Mouse (Mus musculus) testis, adult 2 months (tissue): ENCODE results near the gene Mpped1. TPM values are rescaled to one million over a fixed set of nuclear protein-coding genes. Genes with fewer than 3 reads are reported as not detected.

Source experiments
- H3K27ac ChIP-seq: fragments of 200-500 bp; 2 replicates; pipeline ENCODE4 v1.5.1; 2012; ENCODE audit warnings: low read depth, low read length; ENCODE audit not compliant: control insufficient read depth, insufficient read depth
- H3K27me3 ChIP-seq: fragments of 200-500 bp; 2 replicates; pipeline ENCODE4 v1.6.1; 2012; ENCODE audit warnings: mild to moderate bottlenecking, low read length, moderate library complexity; ENCODE audit not compliant: control insufficient read depth, insufficient read depth
- H3K36me3 ChIP-seq: fragments of 200-500 bp; 2 replicates; pipeline ENCODE4 v1.6.1; 2012; ENCODE audit warnings: mild to moderate bottlenecking, low read length; ENCODE audit not compliant: control insufficient read depth, insufficient read depth
- H3K4me1 ChIP-seq: fragments of 200-500 bp; 2 replicates; pipeline ENCODE4 v1.6.1; 2012; ENCODE audit warnings: low read length; ENCODE audit not compliant: control insufficient read depth, insufficient read depth
- H3K4me3 ChIP-seq: fragments of 200-500 bp; 2 replicates; pipeline ENCODE4 v1.5.1; 2012; ENCODE audit warnings: low read depth, mild to moderate bottlenecking, low read length, moderate library complexity, mixed read lengths; ENCODE audit not compliant: control insufficient read depth
- CTCF ChIP-seq: fragments of 200-500 bp; IDR thresholded peaks from 2 replicates; pipeline ENCODE4 v1.5.1; 2012; ENCODE audit warnings: low read depth, mild to moderate bottlenecking, inconsistent platforms, low read length, moderate library complexity; ENCODE audit not compliant: control insufficient read depth, insufficient read depth, insufficient replicate concordance
- POLR2A ChIP-seq: fragments of 200-500 bp; IDR thresholded peaks from 2 replicates; pipeline ENCODE4 v1.6.1; 2012; ENCODE audit warnings: low read depth, mild to moderate bottlenecking, inconsistent platforms, low read length, moderate library complexity; ENCODE audit not compliant: control insufficient read depth
- polyA plus RNA-seq: library from polyadenylated mRNA; depleted of rRNA; stranded (reverse); fragments of >200 nt; gene quantifications from 2 replicates; pipeline ENCODE4 v1.2.3, GENCODE M21; 2012

The Mpped1 gene
- polyA plus RNA-seq, 1 experiment, result 5.6 TPM

DNA sequence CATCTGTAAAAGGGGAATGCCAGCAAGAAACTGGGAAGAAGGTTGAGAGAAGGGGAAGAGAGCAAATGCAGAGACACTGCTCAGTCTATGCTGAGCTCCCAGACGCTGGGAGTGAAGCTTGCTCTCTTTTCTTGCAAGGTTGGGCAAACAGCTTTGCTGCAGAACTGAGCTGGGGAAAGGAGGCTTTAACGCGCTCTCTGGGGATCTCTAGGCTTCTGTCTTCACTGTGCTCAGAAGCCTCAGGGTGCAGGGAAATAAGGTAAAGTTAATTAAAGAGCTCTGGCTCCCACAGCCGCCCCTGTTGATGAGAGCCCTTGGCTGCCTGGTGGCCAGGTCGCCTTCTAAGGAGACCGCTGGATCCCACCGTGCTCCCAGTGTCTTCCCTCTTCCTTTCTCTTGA, 17.7 kb downstream of the Mpped1 start:
- TF ChIP-seq CTCF (no peak), POLR2A (no peak)
- no peaks in the 10 kb centered on the region for H3K27me3 ChIP-seq
- no peaks in the 10 kb centered on the region for H3K4me1 ChIP-seq
- H3K4me3 ChIP-seq, result no peak overlapping the region
- H3K36me3 ChIP-seq, result no peaks in the 10 kb centered on the region
- H3K27ac ChIP-seq, result no peak overlapping the region

DNA sequence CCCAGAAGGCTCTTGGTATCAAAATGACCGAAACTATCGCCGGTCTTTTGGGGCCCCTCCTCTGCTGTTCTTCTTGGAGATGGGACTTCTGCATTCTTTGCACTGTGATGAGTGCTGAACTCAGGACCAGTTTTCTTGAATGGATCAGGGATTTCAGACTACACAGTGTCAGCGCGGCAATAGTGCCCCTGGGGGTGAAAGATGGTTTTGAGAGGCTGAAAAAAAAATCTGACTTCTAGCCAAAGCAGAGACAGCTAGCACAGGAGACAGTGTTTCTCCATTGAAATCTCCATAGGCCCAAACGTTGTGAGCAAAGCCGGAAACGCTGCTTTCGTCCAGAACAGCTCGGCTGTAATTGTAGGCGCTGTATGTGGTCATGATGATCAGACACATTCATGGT, 19.7 kb downstream of the Mpped1 start:
- no peaks in the 10 kb centered on the region for H3K27me3 ChIP-seq
- H3K27ac ChIP-seq, result no peak overlapping the region
- no peak for TF ChIP-seq POLR2A
- TF ChIP-seq CTCF, result no peak

DNA sequence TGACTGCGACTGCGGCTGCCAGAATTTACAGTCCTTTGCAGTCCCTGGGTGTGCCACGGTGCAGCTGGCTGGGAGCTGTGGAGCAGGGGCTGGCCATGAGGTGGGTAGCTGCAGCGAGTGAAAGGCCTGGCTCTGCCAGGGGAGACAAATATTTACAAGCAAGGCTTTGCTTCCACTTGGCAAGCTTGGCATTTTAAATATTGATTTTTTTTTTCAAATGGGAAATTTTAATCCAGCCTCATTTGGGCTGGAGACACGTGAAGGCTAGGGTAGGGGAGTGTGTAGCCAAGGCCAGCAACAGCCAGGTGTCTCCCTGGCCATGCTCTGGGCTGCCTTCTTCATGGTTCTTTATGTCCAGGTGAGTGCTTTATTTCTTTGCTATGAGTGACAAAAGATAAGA, 21.7 kb downstream of the Mpped1 start:
- TF ChIP-seq CTCF (no peak), POLR2A (no peak)
- no peak overlapping the region for H3K4me3 ChIP-seq
- no peaks in the 10 kb centered on the region for H3K27me3 ChIP-seq
- no peaks in the 10 kb centered on the region for H3K36me3 ChIP-seq
- no peaks in the 10 kb centered on the region for H3K4me1 ChIP-seq
- no peak overlapping the region for H3K27ac ChIP-seq

More for the DNA sequence above, 19.7 kb downstream of the Mpped1 start:
- Histone ChIP-seq H3K4me1 (no peaks in the 10 kb centered on the region), H3K4me3 (no peak overlapping the region), H3K36me3 (no peaks in the 10 kb centered on the region)

DNA sequence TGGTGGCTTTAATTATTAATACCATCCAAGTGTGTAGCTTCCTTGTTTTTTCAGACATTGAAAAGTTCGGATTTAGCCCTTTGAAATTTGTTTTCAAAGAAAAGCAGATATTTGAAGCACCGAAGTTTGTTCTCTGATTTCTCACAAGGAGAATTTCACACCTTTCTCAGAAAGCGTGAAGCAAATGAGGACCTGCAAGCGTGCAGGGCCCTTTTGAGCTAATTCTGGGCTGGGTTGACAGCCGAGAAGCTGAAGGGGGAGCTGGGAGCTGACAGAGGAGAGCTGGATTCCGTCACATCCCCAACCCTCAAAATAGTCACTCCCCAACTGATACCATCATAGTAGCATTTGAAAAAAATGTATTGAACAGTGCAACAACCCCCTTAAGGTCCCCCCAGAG, 34.8 kb downstream of the Mpped1 start:
- Histone ChIP-seq H3K4me3 (no peak overlapping the region), H3K27ac (no peak overlapping the region), H3K36me3 (no peaks in the 10 kb centered on the region), H3K27me3 (no peaks in the 10 kb centered on the region), H3K4me1 (peaks cover 3% of the 10 kb centered on the region; the same call in 1 of the 2 replicates)
- no peak for TF ChIP-seq CTCF
- no peak for TF ChIP-seq POLR2A

DNA sequence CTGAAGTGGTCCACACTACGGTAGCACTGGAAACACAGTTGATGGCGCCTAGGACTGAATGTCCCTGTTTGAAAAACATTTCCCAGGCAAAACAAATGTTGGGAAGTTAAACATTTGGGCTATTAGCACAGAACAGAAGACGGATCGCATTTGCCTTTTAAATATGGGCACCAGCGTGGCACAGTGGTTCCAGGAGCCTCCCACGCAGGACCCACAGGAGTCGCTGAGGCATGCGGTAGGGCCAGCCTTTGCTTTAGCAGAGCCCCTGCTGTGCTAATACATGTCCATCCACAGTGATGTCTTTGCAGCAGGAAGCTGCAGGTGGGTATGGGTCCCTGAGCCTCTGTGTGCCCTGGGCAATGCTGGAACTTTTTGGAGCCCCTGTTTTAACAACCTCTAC, 48.7 kb downstream of the Mpped1 start:
- Histone ChIP-seq H3K27me3 (no peaks in the 10 kb centered on the region), H3K4me3 (no peak overlapping the region), H3K27ac (no peak overlapping the region), H3K36me3 (no peaks in the 10 kb centered on the region), H3K4me1 (no peaks in the 10 kb centered on the region)
- TF ChIP-seq POLR2A (no peak), CTCF (no peak)

DNA sequence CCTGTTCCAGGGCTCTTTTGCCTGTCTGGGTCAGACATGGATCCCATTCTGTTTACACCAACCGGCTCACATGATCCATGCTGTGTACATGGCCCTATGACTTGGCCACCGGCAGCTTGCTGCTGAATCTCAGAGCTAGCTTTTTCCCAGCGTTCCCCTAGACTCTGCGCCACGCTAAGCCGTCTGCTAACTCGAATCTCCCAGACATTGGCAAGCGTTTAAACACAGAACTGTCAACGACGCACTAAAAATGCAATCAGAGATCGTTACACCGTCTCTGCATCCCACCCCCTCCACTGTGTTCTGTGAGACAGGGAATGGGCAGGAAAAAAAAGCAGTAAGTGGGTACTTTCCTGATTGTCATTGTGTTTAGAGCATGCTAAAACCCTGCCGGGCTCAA, 50.0 kb downstream of the Mpped1 start:
- Histone ChIP-seq H3K4me1 (no peaks in the 10 kb centered on the region), H3K27me3 (no peaks in the 10 kb centered on the region), H3K4me3 (no peak overlapping the region), H3K27ac (no peak overlapping the region), H3K36me3 (no peaks in the 10 kb centered on the region)
- TF ChIP-seq POLR2A, result no peak
- no peak for TF ChIP-seq CTCF

DNA sequence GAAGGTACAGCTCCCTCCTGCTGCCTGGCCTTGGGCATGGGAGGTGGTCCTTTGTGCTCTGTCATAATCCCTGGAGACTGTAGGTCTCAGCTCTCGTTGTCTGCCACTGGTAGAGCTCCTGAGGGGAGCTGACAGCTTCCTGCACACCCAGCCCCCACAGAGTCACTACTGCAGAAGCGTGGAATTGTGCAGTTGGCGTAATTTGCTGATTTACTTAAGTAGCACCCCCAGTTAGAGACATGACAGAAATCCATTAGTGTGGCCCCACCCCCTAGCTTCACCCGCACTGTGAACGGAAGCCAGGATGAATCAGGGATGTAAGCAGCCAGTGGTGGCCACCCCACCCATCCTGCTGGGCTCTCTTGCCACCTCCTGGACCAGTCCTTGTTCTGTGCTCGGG, 53.0 kb downstream of the Mpped1 start:
- TF ChIP-seq POLR2A (no peak), CTCF (no peak)
- Histone ChIP-seq H3K4me1 (peaks cover 2% of the 10 kb centered on the region; the same call in 1 of the 2 replicates), H3K36me3 (no peaks in the 10 kb centered on the region), H3K27me3 (no peaks in the 10 kb centered on the region), H3K27ac (no peak overlapping the region), H3K4me3 (no peak overlapping the region)

DNA sequence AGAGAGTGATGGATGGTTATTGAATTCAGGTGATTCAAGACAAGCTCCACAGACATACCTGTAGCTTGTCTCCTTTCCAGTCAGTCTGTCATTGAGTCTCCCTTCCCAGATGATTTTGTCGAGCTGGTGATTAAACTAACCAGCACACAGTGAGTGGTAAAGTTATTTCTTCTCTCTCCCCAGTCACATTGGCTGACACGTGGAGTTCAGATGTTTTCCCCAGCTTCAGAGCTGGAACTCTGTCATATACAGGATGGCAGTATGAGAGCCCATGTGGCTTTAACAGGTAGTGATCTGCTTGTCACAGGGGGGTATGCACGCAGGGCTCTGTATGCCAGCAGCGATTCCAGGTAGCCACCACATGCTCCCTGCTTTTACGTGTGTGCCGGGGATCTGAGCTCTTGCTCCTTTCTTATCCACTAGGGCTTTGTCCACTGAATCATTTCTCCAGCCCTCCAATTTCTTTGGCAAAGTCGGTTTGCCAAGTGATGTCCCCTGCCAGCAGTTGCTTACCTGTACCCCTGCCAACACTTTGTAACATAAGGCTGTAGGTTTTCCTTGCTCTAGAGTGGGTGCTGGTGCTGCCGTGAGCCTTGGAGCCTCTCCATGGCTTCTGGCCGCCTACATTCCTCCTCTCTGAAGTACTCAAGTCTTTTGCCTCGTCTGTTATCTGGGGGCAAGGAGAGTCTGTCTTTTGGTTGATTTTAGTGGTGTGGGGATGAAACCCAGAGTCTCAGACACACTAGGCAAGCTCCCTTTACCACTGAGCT, 61.9 kb downstream of the Mpped1 start:
- no peaks in the 10 kb centered on the region for H3K27me3 ChIP-seq
- H3K27ac ChIP-seq, result no peak overlapping the region
- H3K36me3 ChIP-seq, result no peaks in the 10 kb centered on the region
- H3K4me1 ChIP-seq, result peaks cover 3% of the 10 kb centered on the region; the same call in 1 of the 2 replicates
- TF ChIP-seq CTCF (no peak), POLR2A (no peak)
- H3K4me3 ChIP-seq, result no peak overlapping the region
